Mouse (Mus musculus) testis, adult 2 months (tissue): ENCODE measurements around the gene Endov.

Experiments
- CTCF ChIP-seq: fragments of 200-500 bp; IDR thresholded peaks from 2 replicates; pipeline ENCODE4 v1.5.1; 2012; ENCODE audit warnings: low read depth, mild to moderate bottlenecking, inconsistent platforms, low read length, moderate library complexity; ENCODE audit not compliant: control insufficient read depth, insufficient read depth, insufficient replicate concordance
- POLR2A ChIP-seq: fragments of 200-500 bp; IDR thresholded peaks from 2 replicates; pipeline ENCODE4 v1.6.1; 2012; ENCODE audit warnings: low read depth, mild to moderate bottlenecking, inconsistent platforms, low read length, moderate library complexity; ENCODE audit not compliant: control insufficient read depth

GRCm38 (mm10) chr11:119539944-119540343 lies 48.8 kb downstream of the Endov start:
- no peak for TF ChIP-seq CTCF
- TF ChIP-seq POLR2A, result no peak
